Mouse (Mus musculus): ENCODE results near the gene Rab40c. TPM values are rescaled to one million over a fixed set of nuclear protein-coding genes. Genes with fewer than 3 reads are reported as not detected.

Gene Rab40c
- 35.2 and 54.0 TPM in 2 replicates for polyA plus RNA-seq (2012; rRNA removed; ENCODE audit: low replicate concordance)

DNA sequence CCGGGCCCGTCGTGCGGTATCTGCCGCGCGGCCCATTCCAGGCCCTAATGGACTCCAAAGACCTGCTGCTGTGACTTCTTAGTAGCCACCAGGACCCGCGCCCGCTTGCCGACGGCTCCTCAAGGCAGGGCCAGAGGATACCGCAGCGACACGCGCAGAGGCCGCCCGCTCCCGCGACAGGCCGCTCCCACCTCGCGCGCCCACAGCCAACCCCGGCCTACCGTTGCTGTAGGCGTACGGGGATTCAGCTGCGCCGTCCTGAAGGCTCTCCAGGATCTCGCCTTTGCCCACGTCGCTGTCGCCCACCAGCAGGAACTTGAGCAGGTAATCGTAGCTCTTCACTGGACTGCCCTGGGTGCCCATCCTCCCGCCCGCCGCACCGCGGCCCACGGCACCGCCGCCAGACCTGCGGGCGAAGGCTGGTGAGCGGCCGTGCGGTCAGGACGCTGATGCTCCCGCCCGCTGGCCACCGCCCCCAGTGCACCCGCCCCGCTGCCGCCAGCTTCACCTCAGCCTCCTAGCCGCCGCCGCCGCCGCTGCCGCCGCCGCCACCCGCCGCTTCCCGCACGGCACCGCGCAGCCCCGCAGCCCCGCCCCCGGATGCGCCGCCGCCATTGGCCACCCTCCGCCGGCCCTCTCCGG is at the start of gene Rab40c:
TSS of gene Rab40c (minus strand) at position 584 of the 642 bp plus-strand sequence.

DNA sequence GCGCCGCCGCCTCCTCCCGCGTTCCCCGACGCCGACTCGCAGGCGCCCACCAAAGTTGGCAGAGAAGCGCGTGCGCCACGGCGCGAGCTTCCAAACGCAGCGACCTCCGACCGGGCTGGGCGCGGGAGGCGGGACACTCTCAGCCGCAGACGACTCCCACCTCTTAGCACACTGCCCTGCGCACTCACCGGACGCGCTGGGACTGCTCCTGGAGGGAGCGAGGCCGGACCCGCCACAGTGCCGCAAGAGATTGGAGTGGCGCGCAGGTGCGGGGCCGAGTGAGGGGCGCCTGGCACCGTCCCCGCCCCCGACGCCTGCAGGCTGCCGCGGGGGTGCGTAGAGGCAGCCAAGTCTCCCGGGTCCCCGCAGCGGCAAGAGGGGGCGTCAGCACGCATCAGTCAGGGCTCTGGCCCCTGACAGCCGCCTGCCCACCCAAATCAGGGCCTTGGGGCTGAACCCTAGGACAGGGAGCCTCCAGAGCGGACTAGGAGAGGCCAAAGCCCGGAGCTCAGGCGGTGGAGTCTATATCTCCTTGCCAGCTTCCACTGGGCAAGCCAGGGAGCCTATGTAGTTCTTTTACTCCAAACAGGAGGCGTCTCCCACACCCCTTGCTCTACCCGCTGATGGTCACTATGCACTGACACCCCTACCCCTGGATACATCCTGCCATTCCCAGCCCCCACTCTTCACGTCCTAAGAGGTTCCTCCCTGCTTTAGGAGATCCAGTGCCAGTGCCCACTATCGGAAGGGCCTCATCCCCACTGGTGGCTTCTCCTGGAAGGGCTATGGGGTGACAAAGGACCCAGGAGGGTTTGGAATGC is 32.5 kb upstream of the Rab40c start, which contains the start of gene A930017K11Rik:
TSS of gene A930017K11Rik (minus strand) at position 763 of the 821 bp plus-strand sequence.

DNA sequence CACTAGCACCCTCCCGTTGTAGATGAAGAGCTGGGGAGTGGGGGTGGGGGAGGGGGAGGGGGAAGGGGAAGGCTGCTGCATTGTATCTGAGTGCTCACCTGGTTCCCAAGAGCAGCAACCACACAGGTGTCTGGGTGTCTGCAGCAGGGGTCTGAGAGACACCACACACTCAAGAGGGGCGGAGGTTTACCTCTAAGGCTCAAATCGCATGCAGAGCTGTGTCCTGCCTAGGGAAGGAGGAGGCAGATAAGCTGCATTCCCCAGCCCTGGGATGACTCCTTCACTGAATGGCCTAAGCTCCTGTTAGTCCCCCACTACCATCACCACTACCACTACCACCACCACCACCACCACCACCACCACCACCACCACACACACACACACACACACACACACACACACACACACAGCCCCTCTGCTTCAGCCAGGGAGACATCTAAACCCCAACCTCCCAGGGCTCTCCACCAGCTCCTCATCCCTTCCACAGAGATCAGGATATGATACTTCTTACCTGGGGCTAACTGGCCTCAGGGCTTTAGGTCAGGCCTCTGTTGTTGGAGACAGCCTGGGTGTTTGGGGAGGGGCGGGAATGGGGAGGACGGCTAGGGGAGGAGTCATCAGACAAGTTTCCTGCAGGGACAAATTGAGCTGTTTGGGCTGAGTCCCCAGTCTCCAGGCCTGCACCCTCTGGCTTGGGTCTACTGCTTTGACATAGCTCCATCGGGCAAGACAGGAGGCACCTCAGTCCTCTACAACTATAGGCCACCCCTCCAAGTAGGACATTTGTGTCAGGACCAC is 25.0 kb upstream of the Rab40c start, which contains the start of the genes Pigq and Nhlrc4:
TSS of gene Pigq (minus strand) at position 571 of the 798 bp plus-strand sequence.
TSS of gene Nhlrc4 (minus strand) at position 596 of the 798 bp plus-strand sequence.

DNA sequence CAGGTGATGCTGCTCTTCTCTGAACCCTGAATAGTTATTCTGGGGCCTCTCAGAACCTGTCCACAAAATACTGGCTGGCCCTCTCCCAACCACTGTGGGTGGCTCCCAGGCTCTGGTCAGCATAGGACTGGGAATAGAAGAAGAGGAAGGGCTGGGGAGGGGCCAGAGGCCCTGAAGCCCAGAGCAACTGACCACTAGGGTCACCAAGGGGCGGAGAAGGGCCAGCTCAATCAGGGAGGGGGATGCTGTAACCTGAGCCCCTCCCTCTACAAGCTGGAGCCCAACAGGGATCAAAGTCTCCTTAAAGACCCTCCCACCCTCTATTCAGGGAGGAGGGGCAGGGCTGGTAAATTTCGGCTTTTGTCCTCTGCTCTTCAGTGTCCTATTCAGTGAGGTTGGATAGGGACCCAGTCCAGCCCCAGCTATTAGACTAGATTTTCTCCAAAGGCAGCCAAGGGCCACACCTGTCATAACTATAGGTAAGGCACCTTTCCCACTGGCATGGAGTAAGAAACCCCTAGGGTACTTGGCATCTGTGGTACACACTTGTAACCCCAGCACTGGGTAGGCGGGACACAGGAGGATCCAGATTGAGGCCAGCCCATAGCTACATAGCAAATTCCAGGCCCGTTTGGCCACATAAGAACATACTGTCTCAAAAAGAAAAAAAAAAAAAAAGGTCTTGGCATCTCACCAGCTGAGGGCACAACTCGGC is 39.2 kb downstream of the Rab40c start, which contains the start of gene Wfikkn1:
TSS of gene Wfikkn1 (minus strand) at position 663 of the 715 bp plus-strand sequence.

DNA sequence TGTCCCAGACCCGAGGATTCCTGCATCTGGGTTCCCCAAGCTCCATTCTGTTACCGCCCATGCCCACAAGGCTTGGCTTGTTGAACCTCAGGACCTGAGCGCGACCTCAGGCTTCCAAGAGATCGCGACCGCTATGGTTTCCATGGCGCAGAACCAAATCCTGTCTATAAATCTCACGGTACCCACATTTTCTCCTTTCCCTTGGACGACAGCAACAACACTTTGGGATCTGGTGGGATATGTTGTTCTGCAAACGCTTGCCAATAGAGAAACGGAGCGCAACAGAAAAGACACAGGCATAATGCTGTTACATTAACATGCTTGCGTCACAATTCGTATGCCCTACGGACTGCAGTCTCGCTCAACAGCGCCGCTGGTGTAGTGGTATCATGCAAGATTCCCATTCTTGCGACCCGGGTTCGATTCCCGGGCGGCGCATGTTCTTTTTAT is 44.8 kb downstream of the Rab40c start, which contains the start of gene Mettl26:
TSS of gene Mettl26 (plus strand) at position 354 of the 450 bp plus-strand sequence.

DNA sequence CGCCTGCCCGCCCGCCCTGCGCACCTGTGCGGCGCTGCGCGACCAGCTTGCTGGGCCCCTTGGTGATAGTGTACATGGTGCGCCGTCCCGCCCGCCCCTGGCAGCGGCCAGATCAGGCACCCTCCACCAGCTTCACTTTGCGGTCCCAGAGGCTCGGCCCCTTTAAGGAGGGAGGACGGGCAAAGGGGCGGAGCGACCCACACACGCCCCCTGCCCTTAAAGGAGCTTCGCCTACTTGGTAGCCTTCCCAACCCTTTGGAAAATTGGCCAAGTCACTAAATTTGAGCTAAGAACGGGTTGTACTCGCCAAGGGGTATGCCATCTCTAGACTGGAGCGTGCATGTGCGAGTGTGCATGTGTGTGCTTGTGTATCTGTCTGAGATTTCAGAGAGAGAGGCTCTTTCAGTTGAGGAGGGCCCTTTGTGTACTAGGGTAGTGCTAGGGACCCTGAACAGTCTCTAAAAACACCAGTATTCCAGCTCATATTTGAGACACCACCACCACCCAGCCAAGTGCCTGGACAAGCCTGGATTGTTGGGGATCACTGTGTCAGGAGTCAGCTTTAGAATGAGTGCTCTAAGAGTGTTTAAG is 50.8 kb downstream of the Rab40c start, which contains the start of gene Mcrip2:
TSS of gene Mcrip2 (minus strand) at position 164 of the 591 bp plus-strand sequence.

DNA sequence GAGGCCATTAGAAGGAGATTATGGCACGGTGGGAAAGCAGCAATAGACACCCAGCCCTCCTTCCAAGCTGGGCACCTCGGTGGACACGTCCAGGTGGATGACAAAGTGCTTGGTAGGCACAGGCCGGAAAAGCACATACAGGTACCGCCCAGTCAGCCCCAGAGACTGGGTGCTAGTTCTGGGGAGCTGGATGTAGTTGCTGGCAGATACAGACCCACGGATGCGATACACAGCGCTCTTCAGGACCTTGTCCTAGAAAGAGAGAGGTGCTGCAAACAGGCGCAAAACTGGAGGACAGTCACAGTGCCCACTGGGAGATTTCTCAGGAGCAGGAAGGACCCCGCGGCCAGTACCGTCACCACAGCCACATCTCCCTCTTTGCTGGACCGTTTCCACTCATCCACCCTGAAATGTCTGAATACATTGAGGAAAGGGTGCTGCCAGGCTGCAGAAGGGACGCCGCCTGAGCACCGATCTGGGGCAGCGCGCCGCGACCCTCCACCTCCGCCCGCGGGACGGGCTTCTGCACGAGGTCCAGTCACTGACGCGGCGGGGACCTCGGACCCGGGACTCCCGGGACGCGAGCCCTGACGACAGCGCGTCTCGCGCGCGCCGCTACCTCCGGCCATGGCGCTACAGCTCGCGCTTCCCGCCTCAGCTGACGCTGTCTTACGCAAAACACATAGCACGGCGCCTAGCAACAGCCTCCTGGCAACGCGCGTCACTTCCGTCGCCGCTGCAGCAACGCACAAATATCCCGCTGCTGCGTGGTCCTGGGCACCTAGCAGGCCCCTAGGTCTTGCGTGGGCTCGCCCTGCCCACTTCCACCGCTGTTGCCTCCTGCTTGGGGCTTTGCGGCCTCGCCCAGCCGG is 58.5 kb downstream of the Rab40c start, which contains the start of gene Wdr90:
TSS of gene Wdr90 (minus strand) at position 670 of the 872 bp plus-strand sequence.

DNA sequence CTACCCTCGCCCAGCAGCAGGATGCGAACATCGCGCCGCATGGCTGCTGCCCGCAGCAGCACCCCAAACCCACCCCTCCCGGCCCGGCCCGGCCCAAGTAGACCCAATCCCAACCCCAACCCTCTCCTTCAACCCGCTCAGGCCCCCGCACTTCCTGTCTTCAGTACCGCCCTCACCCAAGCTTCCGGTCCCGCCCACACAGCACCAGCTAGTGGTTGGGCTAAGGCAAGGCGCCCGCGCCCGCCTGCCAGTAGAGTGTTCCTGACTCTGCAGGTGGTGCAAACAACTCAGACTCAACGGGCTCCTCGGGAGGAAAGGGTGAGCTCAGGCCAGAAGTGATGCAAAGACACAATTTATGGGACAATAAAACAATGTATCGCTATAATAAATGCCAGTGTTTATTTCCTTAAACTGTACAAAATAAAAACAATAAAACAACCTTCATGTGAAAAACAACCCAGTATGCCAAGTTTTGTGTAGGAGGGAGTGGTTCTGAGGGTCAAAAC is 75.1 kb downstream of the Rab40c start, which contains the start of gene Rhot2:
TSS of gene Rhot2 (minus strand) at position 456 of the 506 bp plus-strand sequence.

DNA sequence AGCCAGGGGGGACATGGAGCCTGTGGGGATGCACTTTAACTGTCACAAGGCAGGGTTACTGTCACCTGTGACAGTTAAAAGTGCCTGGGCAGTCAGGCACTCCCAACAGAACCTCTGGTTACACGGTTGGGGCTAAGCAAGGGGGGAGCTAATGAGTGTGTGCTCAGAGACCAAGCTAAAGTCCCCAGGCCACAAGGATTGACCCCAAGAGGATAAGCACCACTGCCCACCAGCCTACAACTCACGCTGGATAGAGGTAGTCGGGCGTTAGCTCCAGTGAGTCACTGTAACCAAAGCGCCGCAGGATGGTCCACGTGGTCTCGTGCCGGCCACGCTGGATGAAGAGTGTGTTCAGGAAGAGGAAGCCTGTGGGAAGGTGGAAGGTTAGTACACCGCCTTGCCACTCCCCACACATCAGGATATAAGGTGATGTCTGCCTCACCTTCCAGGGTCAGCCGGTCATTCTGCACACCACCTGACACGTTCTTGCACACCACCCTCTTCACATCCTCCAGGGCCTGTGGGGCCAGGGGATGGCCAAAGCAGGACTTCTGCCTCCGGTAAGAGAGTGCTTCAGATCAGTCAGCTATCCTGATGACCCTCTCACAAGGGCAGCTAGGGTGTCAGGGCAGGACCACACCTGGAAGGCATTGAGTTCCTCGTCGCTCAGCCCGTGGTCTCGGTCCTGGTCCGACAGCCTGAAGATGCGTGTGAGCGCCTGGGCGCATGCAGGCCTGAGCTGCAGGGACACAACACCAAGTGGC is 78.2 kb downstream of the Rab40c start, which contains the start of gene Gm20683:
TSS of gene Gm20683 (minus strand) at position 647 of the 764 bp plus-strand sequence.

DNA sequence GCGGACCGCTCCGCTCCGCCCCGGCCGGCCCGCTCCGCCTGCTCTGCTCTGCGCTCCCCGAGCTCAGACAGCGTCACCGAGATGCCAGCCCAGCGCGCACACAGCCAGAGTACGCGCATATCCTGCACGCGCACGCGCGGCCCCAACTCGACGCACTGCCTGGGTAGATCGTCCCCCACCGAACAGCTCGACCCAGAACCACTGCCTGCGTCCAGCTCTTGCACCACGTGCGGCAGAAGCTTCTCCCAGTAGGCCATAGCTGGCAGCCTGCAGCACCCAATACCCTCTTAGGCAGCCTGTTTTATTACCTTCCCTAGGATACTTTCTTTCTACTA is 82.5 kb downstream of the Rab40c start, which contains the start of gene Rhbdl1:
TSS of gene Rhbdl1 (minus strand) at position 220 of the 335 bp plus-strand sequence.

DNA sequence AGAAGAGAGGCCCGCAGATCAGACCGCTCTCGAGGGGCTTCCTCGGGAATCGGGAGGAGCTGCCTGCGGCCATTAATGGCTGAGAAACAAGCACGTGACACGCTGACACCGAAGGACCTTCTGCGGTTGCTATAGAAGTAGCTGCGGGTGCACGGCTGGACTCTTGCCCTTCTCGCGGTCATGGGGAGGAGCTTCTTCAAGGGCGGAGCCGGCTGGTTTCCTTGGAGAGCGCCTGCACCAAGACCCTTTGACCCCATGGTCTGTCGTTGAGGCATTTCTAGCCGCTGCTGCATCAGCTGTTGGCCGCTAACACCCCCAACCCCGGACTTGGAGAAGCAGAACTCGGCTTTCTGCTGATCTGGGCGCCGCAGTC is 86.2 kb downstream of the Rab40c start, which contains the start of gene Stub1:
TSS of gene Stub1 (minus strand) at position 114 of the 373 bp plus-strand sequence.

Other genes starting within 250 kb of the Rab40c start
- not detected in 2 replicates for gene Gng13, start 202.6 kb downstream of the Rab40c start, polyA plus RNA-seq (2012; rRNA removed; ENCODE audit: low replicate concordance)
- gene Chtf18, start 192.3 kb downstream of the Rab40c start, polyA plus RNA-seq (2012; rRNA removed; ENCODE audit: low replicate concordance): 3.0 and 8.4 TPM in 2 replicates
- 33.3 and 43.5 TPM in 2 replicates for gene Rpusd1, start 192.1 kb downstream of the Rab40c start, polyA plus RNA-seq (2012; rRNA removed; ENCODE audit: low replicate concordance)
- 0.26 and 0.95 TPM in 2 replicates for gene Mslnl, start 183.7 kb downstream of the Rab40c start, polyA plus RNA-seq (2012; rRNA removed; ENCODE audit: low replicate concordance)
- 18.0 and 39.1 TPM in 2 replicates for gene Msln, start 165.3 kb downstream of the Rab40c start, polyA plus RNA-seq (2012; rRNA removed; ENCODE audit: low replicate concordance)
- gene Narfl, start 146.0 kb downstream of the Rab40c start, polyA plus RNA-seq (2012; rRNA removed; ENCODE audit: low replicate concordance): 30.7 and 33.1 TPM in 2 replicates
- 33.7 and 63.5 TPM in 2 replicates for gene Haghl, start 134.1 kb downstream of the Rab40c start, polyA plus RNA-seq (2012; rRNA removed; ENCODE audit: low replicate concordance)
- 0.13 TPM in 1 of 2 replicates, not detected in the other for gene Ccdc78, start 133.1 kb downstream of the Rab40c start, polyA plus RNA-seq (2012; rRNA removed; ENCODE audit: low replicate concordance)
- 100 and 103 TPM in 2 replicates for gene Fam173a, start 126.8 kb downstream of the Rab40c start, polyA plus RNA-seq (2012; rRNA removed; ENCODE audit: low replicate concordance)
- not detected in 2 replicates for gene AC134908.4, start 124.1 kb downstream of the Rab40c start, polyA plus RNA-seq (2012; rRNA removed; ENCODE audit: low replicate concordance)
- gene Metrn, start 122.6 kb downstream of the Rab40c start, polyA plus RNA-seq (2012; rRNA removed; ENCODE audit: low replicate concordance): 31.8 and 52.1 TPM in 2 replicates
- gene Fbxl16, start 110.6 kb downstream of the Rab40c start, polyA plus RNA-seq (2012; rRNA removed; ENCODE audit: low replicate concordance): 1.3 and 10.1 TPM in 2 replicates
- 29.1 and 47.7 TPM in 2 replicates for gene Wdr24, start 96.1 kb downstream of the Rab40c start, polyA plus RNA-seq (2012; rRNA removed; ENCODE audit: low replicate concordance)
- gene Jmjd8, start 90.9 kb downstream of the Rab40c start, polyA plus RNA-seq (2012; rRNA removed; ENCODE audit: low replicate concordance): 107 and 138 TPM in 2 replicates
- 147 and 198 TPM in 2 replicates for gene Stub1, start 86.3 kb downstream of the Rab40c start, polyA plus RNA-seq (2012; rRNA removed; ENCODE audit: low replicate concordance)
- 63.1 and 173 TPM in 2 replicates for gene Rhbdl1, start 82.4 kb downstream of the Rab40c start, polyA plus RNA-seq (2012; rRNA removed; ENCODE audit: low replicate concordance)
- gene Gm20683, start 78.0 kb downstream of the Rab40c start, polyA plus RNA-seq (2012; rRNA removed; ENCODE audit: low replicate concordance): 51.2 and 72.8 TPM in 2 replicates
- gene Rhot2, start 74.9 kb downstream of the Rab40c start, polyA plus RNA-seq (2012; rRNA removed; ENCODE audit: low replicate concordance): 48.9 and 77.3 TPM in 2 replicates
- 16.4 and 55.2 TPM in 2 replicates for gene Wdr90, start 58.2 kb downstream of the Rab40c start, polyA plus RNA-seq (2012; rRNA removed; ENCODE audit: low replicate concordance)
- gene Mcrip2, start 51.0 kb downstream of the Rab40c start, polyA plus RNA-seq (2012; rRNA removed; ENCODE audit: low replicate concordance): 84.2 and 113 TPM in 2 replicates
- gene Mettl26, start 44.7 kb downstream of the Rab40c start, polyA plus RNA-seq (2012; rRNA removed; ENCODE audit: low replicate concordance): 47.8 and 80.7 TPM in 2 replicates
- 0.54 and 1.1 TPM in 2 replicates for gene Wfikkn1, start 38.9 kb downstream of the Rab40c start, polyA plus RNA-seq (2012; rRNA removed; ENCODE audit: low replicate concordance)
- 166 and 173 TPM in 2 replicates for gene Pigq, start 25.2 kb upstream of the Rab40c start, polyA plus RNA-seq (2012; rRNA removed; ENCODE audit: low replicate concordance)
- gene Nhlrc4, start 25.2 kb upstream of the Rab40c start, polyA plus RNA-seq (2012; rRNA removed; ENCODE audit: low replicate concordance): 1.0 TPM in 1 of 2 replicates, not detected in the other
- 0.12 TPM in 1 of 2 replicates, not detected in the other for gene A930017K11Rik, start 32.8 kb upstream of the Rab40c start, polyA plus RNA-seq (2012; rRNA removed; ENCODE audit: low replicate concordance)
- gene Capn15, start 66.1 kb upstream of the Rab40c start, polyA plus RNA-seq (2012; rRNA removed; ENCODE audit: low replicate concordance): 22.9 and 54.5 TPM in 2 replicates
- 32.8 and 33.6 TPM in 2 replicates for gene Rab11fip3, start 149.8 kb upstream of the Rab40c start, polyA plus RNA-seq (2012; rRNA removed; ENCODE audit: low replicate concordance)
- 27.4 and 27.8 TPM in 2 replicates for gene Decr2, start 170.6 kb upstream of the Rab40c start, polyA plus RNA-seq (2012; rRNA removed; ENCODE audit: low replicate concordance)
- 24.8 and 57.1 TPM in 2 replicates for gene Nme4, start 175.9 kb upstream of the Rab40c start, polyA plus RNA-seq (2012; rRNA removed; ENCODE audit: low replicate concordance)
- 15.5 and 21.6 TPM in 2 replicates for gene Tmem8, start 193.6 kb upstream of the Rab40c start, polyA plus RNA-seq (2012; rRNA removed; ENCODE audit: low replicate concordance)
- gene Mrpl28, start 203.8 kb upstream of the Rab40c start, polyA plus RNA-seq (2012; rRNA removed; ENCODE audit: low replicate concordance): 95.3 and 97.5 TPM in 2 replicates
- gene Axin1, start 219.0 kb upstream of the Rab40c start, polyA plus RNA-seq (2012; rRNA removed; ENCODE audit: low replicate concordance): 12.9 and 23.6 TPM in 2 replicates

Data from subcutaneous adipose tissue, adult 2 months (tissue).